Mouse (Mus musculus): Measurements from ENCODE around the gene Phgdh.
A peak's percentile ranks its signal among the peaks of the same experiment; 100 is the strongest.

Phgdh gene

GRCm38 (mm10) chr3:98343235-98343634 is 3.4 kb upstream of the Phgdh start:
- no peak for DNase-seq (ENCODE audit: low read depth)

GRCm38 (mm10) chr3:98340818-98341594 is 1.2 kb upstream of the Phgdh start:
- DNase-seq (ENCODE audit: low read depth), result no peak

GRCm38 (mm10) chr3:98339097-98339705 is 589 bp downstream of the Phgdh start:
- DNase-seq (ENCODE audit: low read depth), result peak; percentile 63

GRCm38 (mm10) chr3:98338584-98339041 is 1.2 kb downstream of the Phgdh start:
- peak; percentile 93 for DNase-seq (ENCODE audit: low read depth)

GRCm38 (mm10) chr3:98336661-98337654 is 2.8 kb downstream of the Phgdh start:
- no peak for DNase-seq (ENCODE audit: low read depth)

GRCm38 (mm10) chr3:98335886-98336285 is 3.9 kb downstream of the Phgdh start:
- DNase-seq (ENCODE audit: low read depth), result no peak

GRCm38 (mm10) chr3:98335331-98335730 is 4.5 kb downstream of the Phgdh start:
- DNase-seq (ENCODE audit: low read depth), result peak; percentile 35

GRCm38 (mm10) chr3:98334010-98334409 is 5.8 kb downstream of the Phgdh start:
- no peak for DNase-seq (ENCODE audit: low read depth)

GRCm38 (mm10) chr3:98324235-98324634 is 15.6 kb downstream of the Phgdh start:
- DNase-seq (ENCODE audit: low read depth), result no peak

GRCm38 (mm10) chr3:98322209-98322608 is 17.6 kb downstream of the Phgdh start:
- DNase-seq (ENCODE audit: low read depth), result peak; percentile 14

- no peak for DNase-seq (ENCODE audit: low read depth)
Measured at GRCm38 (mm10) chr3:98319190-98319589, 20.6 kb downstream of the Phgdh start.

- DNase-seq (ENCODE audit: low read depth), result no peak
Measured at GRCm38 (mm10) chr3:98317143-98317542, 22.6 kb downstream of the Phgdh start.

GRCm38 (mm10) chr3:98315181-98315580 is 24.6 kb downstream of the Phgdh start:
- no peak for DNase-seq (ENCODE audit: low read depth)

GRCm38 (mm10) chr3:98313294-98314155 is 26.3 kb downstream of the Phgdh start:
- no peak for DNase-seq (ENCODE audit: low read depth)

- DNase-seq (ENCODE audit: low read depth), result peak; percentile 37
Measured at GRCm38 (mm10) chr3:98312867-98313266, 26.9 kb downstream of the Phgdh start.

- DNase-seq (ENCODE audit: low read depth), result no peak
Measured at GRCm38 (mm10) chr3:98310456-98310855, 29.3 kb downstream of the Phgdh start.

GRCm38 (mm10) chr3:98308606-98309005 is 31.2 kb downstream of the Phgdh start:
- no peak for DNase-seq (ENCODE audit: low read depth)

- no peak for DNase-seq (ENCODE audit: low read depth)
Measured at GRCm38 (mm10) chr3:98301761-98302160, 38.0 kb downstream of the Phgdh start.

GRCm38 (mm10) chr3:98300266-98300665 is 39.5 kb downstream of the Phgdh start:
- peak; percentile 9 for DNase-seq (ENCODE audit: low read depth)

GRCm38 (mm10) chr3:98299391-98300100 is 40.2 kb downstream of the Phgdh start:
- DNase-seq (ENCODE audit: low read depth), result peak; percentile 91

- DNase-seq (ENCODE audit: low read depth), result no peak
Measured at GRCm38 (mm10) chr3:98295965-98296364, 43.8 kb downstream of the Phgdh start.
